Mouse (Mus musculus) lung, adult 2 months (tissue): ENCODE data around the gene Mok.

Source experiments
- CTCF ChIP-seq: fragments of 200-500 bp; IDR thresholded peaks from 2 replicates; pipeline ENCODE4 v1.5.1; 2011; ENCODE audit warnings: mild to moderate bottlenecking, low read length, control low read depth; ENCODE audit not compliant: insufficient read depth
- POLR2A ChIP-seq: fragments of 200-500 bp; IDR thresholded peaks from 2 replicates; pipeline ENCODE4 v1.6.1; 2011; ENCODE audit warnings: low read depth, mild to moderate bottlenecking, control low read depth, low read length, borderline replicate concordance; ENCODE audit errors: extremely low read depth

DNA sequence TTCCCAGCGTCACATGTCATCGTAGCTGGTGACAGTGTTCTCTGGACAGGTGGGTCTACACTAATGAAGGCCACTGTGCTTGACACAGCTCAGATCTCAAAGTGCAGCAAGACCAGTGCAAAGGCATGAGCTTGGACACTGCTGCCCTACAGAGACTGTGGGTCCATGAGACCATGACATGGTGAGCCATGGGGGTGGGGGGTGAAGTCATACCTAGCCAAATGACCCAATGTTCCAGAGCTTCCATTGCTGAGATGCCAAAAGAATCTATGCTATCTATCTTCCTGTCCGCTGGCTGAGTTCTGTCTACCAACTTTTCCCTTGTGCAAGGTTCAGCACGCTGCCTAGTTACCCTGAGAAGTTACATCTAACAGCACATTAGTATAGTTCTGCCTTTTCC is 11.8 kb downstream of the Mok start:
- TF ChIP-seq CTCF (no peak), POLR2A (no peak)
